Mouse (Mus musculus): Measurements from ENCODE around the gene Klf3.
"Not testable (repeated sequence)": the region's sequence is repeated elsewhere in the genome, so short reads cannot be mapped to it uniquely, and the experiment has no call there.

The Klf3 gene

DNA sequence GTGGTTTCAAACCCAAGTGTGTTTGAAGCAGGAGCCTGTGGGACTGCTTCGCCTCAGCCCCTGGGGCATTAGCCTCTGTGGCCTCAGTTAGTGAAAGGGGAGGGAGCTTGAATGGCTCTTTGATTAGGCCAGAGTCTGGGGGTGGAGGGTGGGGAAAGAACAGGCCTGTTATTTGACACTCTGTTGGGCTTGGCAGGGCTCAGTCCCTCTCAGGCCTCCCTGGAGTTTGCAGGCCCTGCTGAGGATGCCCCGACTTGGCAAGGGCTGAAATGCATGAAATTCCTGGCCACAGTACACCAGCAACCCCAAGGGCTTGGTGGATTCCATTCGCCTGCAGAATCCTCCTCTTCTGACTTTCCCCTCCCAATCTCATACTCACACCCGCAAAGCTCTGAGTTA is 74.8 kb downstream of the Klf3 start:
- DNase-seq (ENCODE audit: extremely low read depth, low read depth) = no peak

DNA sequence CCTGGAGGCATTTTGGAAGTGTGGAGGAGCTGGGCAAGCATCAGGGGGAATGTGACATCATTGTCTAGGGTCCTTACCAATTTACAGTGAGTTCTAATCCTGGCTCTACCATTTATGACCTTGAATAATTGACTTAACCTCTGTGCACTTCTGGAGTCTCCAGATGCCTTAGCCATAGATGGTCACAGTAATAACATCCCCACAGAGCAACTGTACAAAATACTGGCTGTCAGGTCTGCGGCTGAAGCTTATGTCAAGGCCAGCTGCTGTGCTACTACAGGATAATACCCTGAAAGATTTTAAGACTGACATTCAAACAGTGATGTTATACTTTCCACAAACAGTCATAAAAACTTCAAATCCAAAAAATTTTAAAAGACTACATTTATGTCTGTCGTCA is 75.3 kb downstream of the Klf3 start:
- DNase-seq (ENCODE audit: extremely low read depth, low read depth) = no peak

DNA sequence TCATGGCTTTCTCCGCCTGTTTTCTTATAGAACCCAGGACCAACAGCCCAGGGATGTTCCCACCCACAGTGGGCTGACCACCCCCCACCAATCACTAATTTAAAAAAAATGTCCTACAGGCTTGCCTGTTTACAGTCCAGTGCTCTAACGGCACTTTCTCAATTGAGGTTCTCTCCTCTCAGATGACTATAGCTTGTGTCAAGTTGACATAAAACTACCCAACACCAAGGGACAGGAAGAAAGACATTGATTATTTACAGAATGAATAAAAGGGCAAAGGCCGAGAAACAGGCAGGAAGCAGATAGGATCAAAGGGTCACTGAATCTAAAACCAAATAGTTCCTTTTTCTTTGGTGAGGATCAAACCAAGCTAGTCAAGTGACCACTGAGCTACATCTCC is 76.1 kb downstream of the Klf3 start:
- DNase-seq (ENCODE audit: extremely low read depth, low read depth) = no peak

DNA sequence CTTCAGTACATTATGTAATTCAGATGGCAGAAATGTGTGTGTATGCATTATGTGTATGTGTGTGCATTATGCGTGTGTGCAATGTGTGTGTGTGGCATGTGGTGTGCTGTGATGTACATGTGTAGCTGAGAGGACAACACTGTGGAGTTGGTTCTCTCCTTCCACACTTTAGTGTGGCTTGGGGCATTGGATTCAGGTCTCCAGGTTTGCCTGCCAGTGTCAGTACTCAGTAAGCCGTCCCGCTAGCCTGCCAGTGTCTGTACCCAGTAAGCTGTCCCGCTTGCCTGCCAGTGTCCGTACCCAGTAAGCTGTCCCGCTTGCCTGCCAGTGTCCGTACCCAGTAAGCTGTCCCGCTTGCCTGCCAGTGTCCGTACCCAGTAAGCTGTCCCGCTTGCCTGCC is 78.4 kb downstream of the Klf3 start:
- DNase-seq (ENCODE audit: extremely low read depth, low read depth) = not testable (repeated sequence)

DNA sequence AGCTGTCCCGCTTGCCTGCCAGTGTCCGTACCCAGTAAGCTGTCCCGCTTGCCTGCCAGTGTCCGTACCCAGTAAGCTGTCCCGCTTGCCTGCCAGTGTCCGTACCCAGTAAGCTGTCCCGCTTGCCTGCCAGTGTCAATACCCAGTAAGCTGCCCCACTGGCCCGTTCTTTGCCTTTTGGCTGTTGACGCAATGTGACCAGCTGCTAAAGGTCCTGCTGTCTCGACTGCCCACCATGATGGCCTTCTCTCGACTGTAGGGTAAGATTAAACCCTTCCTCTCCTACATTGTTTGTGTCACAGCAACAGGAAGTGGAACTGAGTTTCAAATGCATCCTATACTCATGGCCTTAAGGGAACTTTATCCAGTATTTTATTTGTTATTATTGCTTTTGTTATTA is 78.8 kb downstream of the Klf3 start:
- not testable (repeated sequence) for DNase-seq (ENCODE audit: extremely low read depth, low read depth)

All from MEL-GATA-1-ER (cell line).